Mouse (Mus musculus) embryo, embryonic 10.5 days (tissue): ENCODE results near the gene Itpa.
A peak's percentile ranks its signal among the peaks of the same experiment; 100 is the strongest.

Source experiments
- DNase-seq: peaks from one replicate; pipeline ENCODE4 v3.0.0-alpha.2; 2015; ENCODE audit warnings: low spot score

Gene Itpa

DNA sequence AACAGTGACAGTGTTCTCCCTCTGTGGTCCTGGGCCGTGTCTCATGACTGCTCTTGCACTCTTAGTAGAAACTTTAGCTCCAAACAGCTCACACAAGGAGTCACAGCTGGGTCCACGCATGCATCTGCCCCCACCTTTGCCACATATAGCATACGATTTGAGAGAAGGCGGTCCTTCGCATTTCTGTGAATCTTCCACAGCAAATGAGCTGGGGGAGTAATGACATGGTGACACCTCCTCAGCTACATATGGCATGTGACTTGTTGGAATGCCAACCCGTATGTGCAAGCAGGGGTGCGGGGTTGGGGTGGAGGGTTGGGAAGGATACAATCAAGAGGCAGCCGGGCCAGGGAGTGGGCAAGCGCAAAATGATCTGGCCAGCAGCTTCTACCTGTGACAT is 10.9 kb upstream of the Itpa start:
- DNase-seq = no peak

DNA sequence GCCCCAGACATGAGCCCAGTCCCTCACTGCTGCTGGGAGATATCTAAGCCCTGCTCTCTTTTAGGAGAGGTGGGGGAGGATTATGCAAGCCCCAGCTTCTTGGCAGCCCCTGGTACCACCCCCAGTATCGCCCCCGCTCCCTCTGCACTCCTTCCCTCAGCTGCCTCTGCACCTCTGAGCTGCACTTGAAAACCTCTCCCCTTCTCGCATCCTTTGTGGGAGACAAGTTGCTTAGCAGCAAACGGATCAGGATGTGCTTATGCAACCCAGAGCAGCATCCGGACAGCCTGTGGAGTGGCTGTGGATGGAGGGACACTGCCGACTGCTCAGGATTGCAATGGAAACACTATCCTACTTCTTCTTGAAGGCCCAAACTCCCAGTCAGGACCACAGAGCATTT is 9.9 kb upstream of the Itpa start:
- DNase-seq = no peak

DNA sequence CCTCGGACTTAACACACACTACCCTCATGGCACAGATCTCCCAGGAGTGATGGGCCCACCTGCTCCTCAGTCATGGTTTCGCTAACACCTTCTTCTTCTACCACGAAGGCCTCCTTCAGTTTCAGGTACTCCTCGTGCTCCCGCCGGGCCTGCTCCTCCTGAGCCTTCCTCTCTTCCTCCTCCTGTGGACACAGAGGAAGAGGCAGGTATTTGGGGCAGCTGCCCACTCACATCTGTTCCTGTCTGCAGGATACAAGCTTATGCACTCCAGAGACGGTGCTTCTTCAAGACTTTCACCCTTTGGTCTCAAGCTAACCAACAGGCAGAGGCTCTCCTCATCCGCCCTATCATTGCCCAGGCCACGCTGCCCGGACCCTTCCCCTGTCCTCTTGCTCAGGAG is 8.9 kb upstream of the Itpa start:
- DNase-seq = no peak

DNA sequence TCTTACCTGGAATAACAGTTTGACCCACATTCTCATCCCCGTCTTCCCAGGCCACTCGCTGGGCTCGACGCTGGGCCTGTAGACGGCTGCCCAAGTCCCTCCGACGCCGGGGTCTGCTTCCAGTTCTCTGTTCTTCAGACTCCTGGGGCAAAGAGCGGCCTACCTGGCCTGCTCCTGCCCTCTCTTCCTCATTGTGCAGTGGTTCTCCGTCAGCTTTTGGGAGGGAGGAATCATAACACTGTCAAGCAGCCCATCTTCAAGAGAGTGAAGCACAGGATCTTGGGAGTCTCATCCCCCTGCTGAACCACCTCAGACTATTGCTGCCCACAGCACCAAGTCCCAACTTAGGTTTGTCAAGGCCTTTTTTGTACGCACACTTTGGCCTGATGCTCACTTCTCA is 4.1 kb upstream of the Itpa start:
- no peak for DNase-seq

DNA sequence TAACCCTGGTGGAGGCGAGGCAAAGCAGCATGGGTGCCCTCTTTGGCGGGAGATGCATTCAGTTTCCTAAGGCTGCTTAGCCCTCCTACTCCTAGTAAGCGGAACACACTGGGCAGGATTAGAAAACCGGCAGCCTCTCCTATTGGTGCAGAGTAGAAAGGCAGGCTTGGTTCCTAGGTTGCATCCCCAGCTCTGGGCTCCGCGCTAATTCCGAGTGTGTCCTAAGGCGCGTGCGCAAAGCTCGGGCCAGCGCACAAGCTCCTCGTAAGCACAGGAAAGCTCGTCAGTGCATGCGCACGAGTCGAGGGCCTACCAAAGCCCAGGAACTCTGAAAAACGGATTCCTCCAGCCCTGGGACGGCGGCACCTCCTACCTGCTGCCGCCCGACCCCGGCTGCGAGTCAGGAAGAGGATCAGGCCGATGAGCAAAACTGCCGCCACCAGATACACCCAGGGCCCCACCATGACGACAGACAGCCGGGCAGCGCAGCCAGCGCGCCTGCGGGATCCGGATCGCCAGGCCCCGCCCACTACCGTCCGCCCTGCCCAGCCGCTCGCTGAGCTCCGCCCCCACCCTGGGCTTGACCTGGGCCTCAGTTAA is 3.2 kb upstream of the Itpa start, which contains the start of gene Ddrgk1:
Gene Ddrgk1 (minus strand): TSS at position 558 of the 600 bp plus-strand sequence.
- peak; percentile 97 for DNase-seq

DNA sequence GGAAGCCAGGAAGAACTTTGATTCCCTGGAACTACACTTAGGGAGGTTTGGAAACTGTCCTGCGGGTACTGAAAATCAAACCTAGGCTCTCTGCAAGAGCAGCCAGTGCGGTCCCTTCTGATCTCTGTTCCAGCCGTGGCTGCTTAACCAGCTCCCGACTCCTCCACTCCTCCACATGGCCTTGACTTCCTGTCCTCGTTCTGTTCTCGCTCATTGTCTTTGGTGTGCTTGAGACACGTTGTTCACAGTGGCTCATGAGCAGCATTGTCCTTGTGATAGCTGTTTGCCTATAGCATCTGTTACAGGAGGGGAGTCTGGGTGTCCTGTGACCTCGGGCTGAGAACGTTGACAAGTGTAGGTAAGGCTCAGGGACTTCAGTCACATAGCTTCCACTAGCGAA is 9.8 kb downstream of the Itpa start:
- no peak for DNase-seq

DNA sequence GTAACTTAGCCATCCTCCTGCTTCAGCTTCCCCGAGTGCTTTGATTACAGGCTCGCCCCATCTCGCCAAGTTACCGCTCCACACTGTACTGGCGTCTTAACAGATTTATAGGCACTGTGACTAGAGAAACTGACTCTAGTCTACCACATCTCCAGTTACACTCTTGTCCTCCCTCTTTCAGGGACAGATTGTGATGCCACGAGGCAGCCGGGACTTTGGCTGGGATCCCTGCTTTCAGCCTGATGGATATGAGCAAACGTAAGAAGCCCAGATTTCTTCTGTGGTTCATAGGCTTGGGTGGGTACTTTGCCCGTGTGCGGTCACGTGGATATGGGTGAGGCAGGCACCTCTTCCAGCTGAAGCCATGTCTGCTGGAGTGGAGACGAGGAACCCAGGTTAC is 11.7 kb downstream of the Itpa start:
- no peak for DNase-seq

DNA sequence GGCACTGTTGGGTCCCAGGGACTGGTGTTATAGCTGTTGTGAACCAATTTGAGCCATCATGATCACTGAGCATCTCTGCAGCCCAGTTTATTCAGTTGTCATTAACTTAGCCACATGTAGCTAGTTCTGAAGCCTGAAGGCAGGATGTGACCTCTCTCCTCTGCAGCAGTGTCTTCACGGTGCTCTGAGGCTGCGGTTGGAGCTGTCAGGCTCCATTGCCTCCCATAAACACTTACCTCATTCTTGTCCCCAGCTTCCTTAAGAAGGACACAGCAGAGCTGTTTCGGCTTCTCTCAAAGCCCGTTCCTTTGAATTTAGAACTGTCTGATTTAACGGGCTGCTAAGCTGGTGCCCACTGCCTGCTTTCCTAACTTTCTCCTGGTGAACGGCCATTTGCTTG is 12.5 kb downstream of the Itpa start:
- no peak for DNase-seq

DNA sequence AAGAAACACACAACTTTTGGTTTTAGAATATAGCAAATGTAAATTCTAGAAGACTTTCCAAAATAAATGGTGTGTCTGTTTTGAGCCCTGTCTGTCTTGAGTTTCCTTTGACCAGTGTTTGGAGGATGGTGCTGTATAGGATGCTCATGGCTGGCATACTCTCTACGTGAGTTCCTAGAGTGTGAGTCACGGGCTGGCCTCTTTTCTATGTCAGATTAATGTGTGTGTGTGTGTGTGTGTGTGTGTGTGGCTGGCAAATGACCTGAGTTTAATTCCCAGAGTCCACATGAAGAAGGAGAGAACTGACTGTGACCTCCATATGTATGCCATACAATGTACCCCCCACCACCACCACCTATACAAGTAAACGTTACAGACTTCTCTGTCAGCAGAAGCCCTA is 14.1 kb downstream of the Itpa start:
- DNase-seq = no peak

DNA sequence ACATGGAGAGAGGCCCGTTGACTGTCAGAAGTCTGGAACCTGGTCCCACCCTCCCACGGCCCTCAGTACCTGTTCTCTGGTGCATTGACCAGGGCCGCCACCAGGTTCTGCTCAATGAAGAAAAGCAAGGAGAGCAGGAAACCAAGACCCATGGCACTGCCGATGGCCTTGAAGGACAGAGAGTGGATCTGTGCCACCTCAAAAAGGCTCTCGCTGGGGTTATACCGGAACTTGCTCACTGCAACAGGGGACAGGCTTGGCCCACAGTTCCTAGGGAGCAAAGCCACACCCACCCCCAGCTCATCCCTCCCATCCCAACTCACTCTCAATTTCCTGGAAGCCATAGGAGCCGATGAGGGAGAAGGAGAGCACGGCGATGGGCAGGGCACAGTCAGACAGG is 18.0 kb downstream of the Itpa start:
- no peak for DNase-seq

DNA sequence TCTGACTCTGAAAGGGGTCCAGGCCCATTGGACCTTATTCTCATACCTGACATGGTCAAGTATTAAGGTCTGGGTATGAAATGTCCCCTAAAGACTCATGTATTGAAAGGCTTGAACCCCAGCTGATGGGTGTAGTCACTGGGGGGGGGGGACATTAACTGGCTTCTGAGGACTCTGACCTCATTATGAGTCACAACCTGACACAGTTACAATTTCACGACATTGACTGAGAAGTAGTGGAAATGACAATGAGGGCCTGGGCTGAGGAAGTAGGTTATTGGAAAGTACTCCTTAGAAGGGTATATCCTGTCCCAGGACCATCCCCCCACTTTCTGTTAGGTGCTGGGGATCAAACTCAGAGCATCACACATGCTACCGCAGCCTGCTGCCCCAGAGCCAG is 21.6 kb downstream of the Itpa start:
- no peak for DNase-seq

DNA sequence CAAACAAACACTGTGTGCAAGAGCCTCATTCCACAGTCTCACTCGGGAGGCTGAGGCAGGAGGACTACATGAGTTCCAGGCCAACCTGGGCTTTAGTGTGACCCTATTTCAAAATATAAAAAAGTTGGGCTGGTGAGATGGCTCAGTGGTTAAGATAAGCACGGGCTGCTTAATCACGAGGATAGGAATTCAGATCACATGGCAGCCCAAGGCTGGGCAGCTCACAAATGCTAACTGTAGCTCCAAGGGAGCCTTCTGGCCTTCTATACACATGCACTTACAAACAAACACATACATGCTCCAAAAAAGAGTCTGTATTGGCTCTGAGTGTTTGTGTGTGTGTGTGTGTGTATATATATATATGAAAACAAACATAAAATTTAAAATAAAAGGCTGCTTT is 26.2 kb downstream of the Itpa start:
- DNase-seq = no peak

DNA sequence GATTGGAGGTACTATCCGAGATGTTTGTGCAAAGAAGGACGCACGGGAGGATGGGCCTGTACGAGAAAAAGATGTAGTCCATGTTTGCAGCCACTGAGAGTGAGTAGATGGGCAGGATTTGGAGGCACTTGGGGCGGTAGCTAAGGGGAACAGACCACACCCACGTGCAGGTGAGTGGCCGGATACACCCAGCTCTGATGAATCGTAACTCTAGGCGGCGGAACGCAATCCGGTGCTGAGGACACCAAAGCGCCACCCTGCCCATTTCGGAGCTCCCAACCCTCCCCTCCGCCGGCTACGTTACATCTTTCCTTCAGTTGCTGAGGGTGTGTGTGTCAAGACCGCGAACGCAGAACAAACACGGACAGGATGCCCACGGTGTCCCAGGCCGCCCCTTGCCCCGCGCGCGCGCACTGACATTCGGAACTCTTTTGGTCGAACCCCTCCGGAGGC is 29.3 kb downstream of the Itpa start:
- peak; percentile 23 for DNase-seq

DNA sequence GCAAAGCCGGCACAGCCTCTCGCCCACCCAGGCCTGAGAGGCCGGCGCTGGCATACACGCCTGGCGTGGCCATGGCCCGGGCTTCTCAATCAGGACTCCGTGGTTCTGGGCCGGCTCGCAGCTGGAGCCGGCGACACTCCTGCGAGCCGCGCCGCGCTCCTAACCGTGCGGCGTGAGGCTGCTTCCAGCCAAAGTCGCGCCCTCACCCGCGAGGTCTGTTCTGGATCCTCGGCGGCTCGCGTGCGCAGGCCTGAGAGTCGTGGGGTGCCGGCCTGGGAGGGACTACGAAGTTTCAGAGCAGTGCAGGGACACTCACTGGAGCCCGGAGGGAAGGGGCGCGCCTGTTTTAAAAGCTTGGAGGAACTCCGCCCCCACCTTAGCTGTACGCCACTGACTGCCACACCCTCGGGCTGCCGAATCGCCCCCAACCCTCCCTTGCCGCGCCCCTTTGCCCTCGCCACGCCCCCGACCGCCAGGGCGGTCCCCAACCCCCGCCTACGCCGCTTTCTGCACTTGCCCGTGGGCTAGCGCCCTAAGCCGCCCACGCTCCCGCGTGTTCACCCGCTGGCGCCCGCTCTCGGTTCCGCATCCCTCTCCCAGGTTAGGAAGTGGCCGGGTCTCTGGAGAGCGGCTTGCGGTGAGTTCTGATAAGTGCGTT is 29.9 kb downstream of the Itpa start, which contains the start of gene Slc4a11:
Gene Slc4a11 (minus strand): TSS at position 367 of the 658 bp plus-strand sequence.
- DNase-seq = peak; percentile 68

DNA sequence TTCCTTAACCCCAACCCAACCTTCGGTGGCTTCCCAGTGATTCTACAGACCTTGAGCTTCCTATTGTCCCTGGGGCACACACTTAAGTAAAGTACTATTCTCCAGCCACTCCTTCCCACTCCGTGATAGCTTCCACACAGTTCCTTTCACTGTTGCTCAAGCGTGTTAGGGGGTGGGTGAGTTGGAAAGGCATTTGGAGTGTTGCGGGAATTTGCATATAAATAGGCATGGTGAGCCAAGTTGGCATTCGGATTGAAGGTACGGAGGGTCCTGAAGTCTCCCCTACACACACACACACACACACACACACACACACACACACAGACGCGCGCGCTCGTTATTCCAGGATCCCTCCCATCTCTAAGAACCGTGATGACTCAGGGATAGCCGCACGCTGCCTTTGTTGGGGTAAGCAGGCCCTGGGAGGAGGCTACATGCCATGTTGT is 30.4 kb downstream of the Itpa start:
- peak; percentile 48 for DNase-seq

DNA sequence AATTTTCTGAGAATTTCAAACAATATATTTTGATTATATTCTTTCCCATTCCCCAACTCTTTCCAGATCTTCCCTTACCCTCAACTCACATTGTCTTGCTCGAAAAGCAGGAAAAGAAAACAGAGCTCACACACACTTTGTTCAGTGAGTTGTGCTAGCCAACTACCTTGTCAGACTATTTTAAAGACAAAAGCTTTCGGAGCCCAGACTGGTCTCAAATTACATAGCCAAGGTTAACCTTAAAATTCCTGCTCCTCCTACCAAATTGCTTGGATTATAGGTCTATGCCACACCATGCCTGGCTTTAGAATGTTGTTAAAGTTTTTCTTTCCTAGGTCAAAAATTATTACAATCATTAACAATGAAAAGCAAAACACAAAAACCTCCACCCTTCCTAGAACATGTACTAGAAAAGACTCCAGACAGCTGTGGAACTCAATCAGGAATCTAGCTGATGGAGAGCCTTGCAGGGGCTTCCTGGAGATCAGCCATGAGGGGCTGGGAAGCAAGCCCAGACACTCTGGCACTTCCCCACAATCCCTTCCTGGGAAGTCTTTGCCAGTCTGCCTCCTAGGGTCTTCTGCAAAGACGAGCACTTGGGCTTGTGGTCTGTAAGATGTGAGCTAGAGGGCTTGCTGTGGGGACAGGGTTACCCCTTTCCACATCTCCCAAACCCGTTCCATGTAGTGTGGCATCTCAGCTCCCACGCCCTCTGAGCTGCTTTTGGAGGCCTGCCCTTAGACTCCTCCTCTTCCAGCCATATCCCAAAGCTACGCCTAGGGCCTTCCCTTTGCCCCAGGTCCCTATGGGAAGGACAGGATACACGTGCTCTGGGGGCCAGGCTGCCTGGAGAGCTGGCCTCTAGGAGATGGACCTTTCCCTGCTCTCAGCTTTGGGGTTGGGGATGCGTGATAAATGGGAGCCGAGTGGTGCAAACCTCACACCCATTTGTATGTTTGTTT is 36.9 kb downstream of the Itpa start:
- DNase-seq = no peak

DNA sequence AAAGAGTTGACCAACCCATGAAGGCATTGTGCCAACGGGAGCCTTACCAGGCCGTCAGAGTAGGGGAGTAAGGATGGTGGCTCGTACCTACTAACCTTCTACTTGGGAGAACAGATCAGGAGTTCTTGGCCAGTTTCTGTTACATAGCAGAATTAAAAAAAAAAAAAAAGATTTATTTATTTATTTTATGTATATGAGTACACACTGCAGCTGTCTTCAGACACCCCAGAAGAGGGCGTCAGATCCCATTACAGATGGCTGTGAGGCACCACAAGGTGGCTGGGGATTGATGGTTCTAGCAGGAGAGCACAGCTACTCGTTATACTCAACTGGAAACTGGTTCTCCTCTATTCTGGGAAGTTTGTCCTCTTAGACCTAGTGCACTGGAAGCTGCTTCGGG is 37.8 kb downstream of the Itpa start:
- DNase-seq = no peak

DNA sequence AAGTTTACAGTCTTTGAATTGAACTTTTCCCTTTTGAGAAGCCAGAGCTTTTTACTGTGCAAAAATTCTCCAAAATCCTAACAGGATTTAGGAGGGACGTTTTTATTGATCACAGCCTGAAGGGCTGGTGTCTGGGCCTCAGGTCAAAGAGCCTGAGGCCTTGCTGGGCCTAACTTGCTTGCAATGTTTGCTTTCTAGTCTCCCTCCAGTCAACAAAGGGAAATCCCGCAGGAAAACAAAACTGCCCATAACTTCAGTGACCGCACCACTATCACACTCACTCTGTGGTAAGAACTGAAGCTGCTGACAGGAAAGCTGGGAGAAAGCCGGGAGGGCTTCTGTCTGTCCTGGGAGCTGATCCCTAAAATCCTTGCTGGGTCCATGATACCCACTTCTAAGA is 39.2 kb downstream of the Itpa start:
- no peak for DNase-seq

DNA sequence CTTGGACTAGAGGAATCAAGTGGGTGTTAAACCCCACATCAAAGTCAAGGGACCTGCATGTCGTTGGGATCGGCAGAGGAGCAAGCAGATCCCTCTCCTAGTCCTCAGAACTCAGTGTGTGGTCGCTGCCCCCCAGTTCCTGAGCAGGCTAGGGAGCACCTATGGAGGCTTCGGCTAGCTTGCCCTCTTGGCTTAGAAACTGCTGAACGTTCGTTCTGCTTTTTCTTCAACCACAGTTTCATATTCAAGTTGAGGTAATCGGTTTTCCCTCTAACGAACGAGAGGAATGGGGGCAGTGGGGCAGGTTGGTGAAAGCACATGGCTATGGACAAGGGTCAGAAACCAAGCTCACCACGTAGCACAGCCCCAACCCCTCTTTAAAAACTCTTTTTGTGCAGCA is 39.6 kb downstream of the Itpa start:
- no peak for DNase-seq

DNA sequence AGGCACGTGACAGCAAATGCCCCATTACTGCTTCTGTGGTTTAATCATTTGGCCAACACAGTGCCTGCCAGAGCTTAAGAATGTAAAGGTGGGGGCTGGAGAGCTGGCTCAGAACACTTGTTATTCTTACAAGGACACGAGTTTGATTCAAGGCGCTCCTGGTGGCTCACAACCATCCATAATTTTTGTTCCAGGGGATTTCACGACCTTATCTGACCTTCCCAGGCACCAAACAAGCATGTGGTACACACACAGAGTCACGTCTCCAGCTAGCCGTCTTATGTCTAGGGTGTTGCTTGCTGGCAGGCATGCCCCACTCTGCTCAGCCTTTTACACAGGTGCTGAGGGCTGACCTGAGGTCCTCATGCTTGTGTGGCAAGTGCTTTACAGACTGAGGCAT is 50.5 kb downstream of the Itpa start:
- DNase-seq = no peak

DNA sequence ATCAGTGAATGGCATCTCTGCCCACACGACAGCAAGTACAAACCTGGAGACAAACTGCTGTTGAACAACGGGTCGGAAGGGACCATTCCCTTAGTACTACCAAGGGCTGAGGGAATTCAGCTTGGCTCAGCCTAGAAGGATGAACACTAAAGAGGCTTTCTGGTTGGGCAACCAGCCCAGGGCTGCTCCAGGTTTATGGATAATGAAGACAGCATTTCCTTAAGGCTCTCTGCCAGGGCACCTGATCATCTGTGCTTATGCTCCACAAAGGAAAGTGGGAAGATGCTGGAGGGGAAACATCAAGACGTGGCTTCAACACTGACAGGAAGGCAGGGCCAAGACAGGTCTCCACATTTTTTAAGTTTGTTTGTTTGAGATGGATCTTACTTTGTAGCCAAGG is 57.0 kb downstream of the Itpa start:
- no peak for DNase-seq

DNA sequence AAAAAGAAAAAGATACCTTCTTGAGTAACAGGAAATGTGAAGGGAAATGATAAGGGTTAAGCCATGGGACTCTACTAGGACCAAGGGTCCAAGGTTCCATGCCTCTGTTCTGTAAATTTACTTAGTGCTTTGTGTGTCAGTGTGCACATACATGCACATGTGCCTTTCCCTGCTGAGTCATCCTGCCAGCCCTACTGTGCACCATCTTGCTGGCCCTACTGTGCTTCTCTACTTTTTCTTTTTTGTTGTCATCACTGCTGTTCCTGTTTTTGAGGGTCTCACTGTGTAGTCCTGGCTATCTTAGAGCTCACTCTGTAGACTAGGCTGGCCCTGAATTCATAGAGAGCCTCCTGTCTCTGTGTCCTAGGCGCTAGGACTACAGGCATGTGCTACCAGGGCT is 60.3 kb downstream of the Itpa start:
- DNase-seq = no peak
